Mouse (Mus musculus) kidney, adult 18-20 months (tissue): Measurements from ENCODE around the gene Clip2.
"Not testable (repeated sequence)": the region's sequence is repeated elsewhere in the genome, so short reads cannot be mapped to it uniquely, and the experiment has no call there.

Experiments
- DNase-seq: peaks from one replicate; pipeline ENCODE4 v3.0.0; 2021

The Clip2 gene

GRCm38 (mm10) chr5:134455914-134456423 is 96.3 kb downstream of the Clip2 start:
- DNase-seq = peak; percentile 62

GRCm38 (mm10) chr5:134455186-134455895 is 96.9 kb downstream of the Clip2 start:
- peak; percentile 42 for DNase-seq

- no peak for DNase-seq
Measured at GRCm38 (mm10) chr5:134454421-134454820, 97.8 kb downstream of the Clip2 start.

GRCm38 (mm10) chr5:134453577-134453976 is 98.7 kb downstream of the Clip2 start:
- DNase-seq = no peak

- not testable (repeated sequence) for DNase-seq
Measured at GRCm38 (mm10) chr5:134446755-134447154, 105.5 kb downstream of the Clip2 start.

GRCm38 (mm10) chr5:134445895-134446294 is 106.3 kb downstream of the Clip2 start:
- DNase-seq = no peak

GRCm38 (mm10) chr5:134445208-134445831 is 106.9 kb downstream of the Clip2 start:
- DNase-seq = no peak

- no peak for DNase-seq
Measured at GRCm38 (mm10) chr5:134444473-134444872, 107.8 kb downstream of the Clip2 start.

- DNase-seq = no peak
Measured at GRCm38 (mm10) chr5:134442066-134442465, 110.2 kb downstream of the Clip2 start.

- no peak for DNase-seq
Measured at GRCm38 (mm10) chr5:134441105-134441504, 111.1 kb downstream of the Clip2 start.

- DNase-seq = peak; percentile 33
Measured at GRCm38 (mm10) chr5:134440098-134440497, 112.1 kb downstream of the Clip2 start.

GRCm38 (mm10) chr5:134439481-134439880 is 112.8 kb downstream of the Clip2 start:
- no peak for DNase-seq
